Mouse (Mus musculus): ENCODE data around the gene Slc16a14. TPM values are rescaled to one million over a fixed set of nuclear protein-coding genes. Genes with fewer than 3 reads are reported as not detected.
"Not testable (repeated sequence)": the region's sequence is repeated elsewhere in the genome, so short reads cannot be mapped to it uniquely, and the experiment has no call there.

Gene Slc16a14
- 10 to 100 TPM; 12.5 to 12.9 TPM for total RNA-seq (2021)
- long read RNA-seq, experiment 1, partial matches to known transcripts, result 0 of 4 reads
- long read RNA-seq, experiment 1, other reads (novel, unspliced or antisense), result 0 of 4 reads
- long read RNA-seq, experiment 2, partial matches to known transcripts, result 1 of 3 reads
- long read RNA-seq, experiment 2, other reads (novel, unspliced or antisense), result 2 of 3 reads

GRCm38 (mm10) chr1:84934503-84935333 lies at the start of gene Slc16a14:
Slc16a14 (minus strand) TSS chr1:84935134.
- peak within 1 kb of the TSS; percentile 82 for H3K4me3 ChIP-seq
- peak; percentile 29 for TF ChIP-seq CTCF (IDR thresholded peaks at IDR 0.05)
- DNase-seq (ENCODE audit: extremely low spot score in 1 of 2, low spot score in 2 of 2), result peak; percentile 55 to 60
- intact Hi-C loops (cut with DNase I), result loop anchor here (1.0 kb wide), 1 partner anchor 95 kb away; the partner anchor contains the start of gene Fbxo36
- H3K27ac ChIP-seq, result peak within 1 kb of the TSS; percentile 84

DNA sequence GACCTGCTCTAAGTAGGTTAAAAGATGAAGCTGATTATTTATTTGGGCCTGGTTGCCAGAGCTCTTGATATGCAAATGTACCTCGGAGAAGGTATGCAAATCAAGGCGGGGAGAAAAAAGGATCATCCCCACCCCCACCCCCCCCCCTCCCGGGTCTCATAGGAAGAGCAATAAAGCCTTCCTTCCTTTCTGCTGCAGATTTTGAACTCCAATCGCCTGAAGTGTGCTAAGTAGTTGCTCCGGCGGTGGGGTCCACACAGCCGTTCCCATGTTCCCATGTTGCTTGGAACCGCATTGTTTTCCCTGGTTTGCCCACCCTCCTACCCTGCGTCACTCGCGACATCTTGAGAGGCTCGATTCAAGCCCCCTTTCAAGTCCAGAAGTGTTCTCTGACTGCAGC lies 26.8 kb upstream of the Slc16a14 start:
- intact Hi-C loops (cut with DNase I); DNase-seq (ENCODE audit: extremely low spot score in 1 of 2, low spot score in 2 of 2); H3K4me3 ChIP-seq; H3K27ac ChIP-seq: not testable (repeated sequence)

- DNase-seq (ENCODE audit: extremely low spot score in 1 of 2, low spot score in 2 of 2); intact Hi-C loops (cut with DNase I); H3K27ac ChIP-seq; H3K4me3 ChIP-seq: not testable (repeated sequence)
Measured at GRCm38 (mm10) chr1:84957713-84958112, 22.8 kb upstream of the Slc16a14 start.

DNA sequence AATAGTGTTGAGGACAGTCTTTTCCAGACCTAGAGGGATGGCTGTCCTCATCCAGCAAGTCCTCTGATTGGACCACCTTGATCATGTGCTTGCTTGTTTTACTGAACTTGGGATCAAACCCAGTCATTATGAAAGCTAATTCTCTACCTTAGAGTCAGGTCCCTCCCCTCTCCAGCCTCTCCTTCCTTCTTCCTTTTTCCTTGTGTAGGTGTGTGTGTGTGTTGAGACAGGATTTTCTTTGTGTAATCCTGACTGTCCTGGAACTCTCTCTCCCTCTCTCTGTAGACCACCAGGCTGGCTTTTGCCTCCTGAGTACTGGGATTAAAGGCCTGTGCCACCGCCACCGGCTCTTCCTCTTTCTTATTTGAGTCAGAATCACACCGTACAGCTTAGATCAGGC lies 21.8 kb upstream of the Slc16a14 start:
- H3K27ac ChIP-seq; intact Hi-C loops (cut with DNase I); H3K4me3 ChIP-seq; DNase-seq (ENCODE audit: extremely low spot score in 1 of 2, low spot score in 2 of 2): not testable (repeated sequence)

GRCm38 (mm10) chr1:84952456-84953181 lies 17.7 kb upstream of the Slc16a14 start:
- no peak for TF ChIP-seq CTCF (IDR thresholded peaks at IDR 0.05)
- no peak overlapping the region for H3K27ac ChIP-seq
- no peak overlapping the region for H3K4me3 ChIP-seq
- intact Hi-C loops (cut with DNase I), result no loop called here
- DNase-seq (ENCODE audit: extremely low spot score in 1 of 2, low spot score in 2 of 2), result no peak

DNA sequence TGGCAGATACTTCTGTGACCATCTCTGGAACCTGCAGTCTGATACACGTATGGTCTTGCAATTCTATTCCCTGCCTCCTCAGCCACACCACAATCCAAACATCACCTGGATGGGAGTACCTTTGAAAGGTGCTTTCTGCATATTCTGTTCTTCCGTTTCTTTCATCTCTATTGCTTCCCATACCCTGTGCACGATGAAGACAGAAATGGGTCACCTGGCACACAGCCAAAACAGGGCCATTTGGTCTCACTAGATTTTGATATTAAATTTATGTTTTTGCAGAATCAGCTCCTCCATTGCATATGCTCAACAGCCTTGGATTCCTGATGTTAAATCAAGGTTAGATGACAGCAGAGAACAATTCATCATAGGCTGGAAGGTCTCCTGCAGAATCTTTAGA lies 16.6 kb upstream of the Slc16a14 start:
- H3K4me3 ChIP-seq, result no peak overlapping the region
- DNase-seq (ENCODE audit: extremely low spot score in 1 of 2, low spot score in 2 of 2), result no peak
- H3K27ac ChIP-seq, result no peak overlapping the region
- no peak for TF ChIP-seq CTCF (IDR thresholded peaks at IDR 0.05)
- intact Hi-C loops (cut with DNase I), result no loop called here

DNA sequence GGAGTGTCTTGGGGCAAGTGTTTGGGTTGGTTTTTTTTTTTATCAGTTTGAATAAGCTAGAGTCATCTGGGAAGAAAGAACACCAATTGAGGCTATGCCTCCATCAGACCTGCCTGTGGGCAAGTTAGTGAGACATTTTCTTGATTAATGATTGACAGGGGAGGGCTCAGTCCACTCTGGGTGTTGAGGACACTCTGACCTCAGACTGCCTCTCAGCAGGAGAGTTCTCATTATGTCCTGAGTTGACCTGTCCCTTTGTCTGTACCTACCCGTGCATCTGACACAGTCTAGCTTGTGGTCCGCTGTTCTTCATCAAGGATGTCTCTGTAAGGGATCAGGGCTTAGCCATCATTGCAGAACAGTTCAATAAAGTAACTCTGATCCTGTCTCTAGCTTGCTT lies 12.5 kb upstream of the Slc16a14 start:
- intact Hi-C loops (cut with DNase I), result no loop called here
- DNase-seq (ENCODE audit: extremely low spot score in 1 of 2, low spot score in 2 of 2), result peak; percentile 2 to 5
- no peak overlapping the region for H3K27ac ChIP-seq
- no peak overlapping the region for H3K4me3 ChIP-seq
- no peak for TF ChIP-seq CTCF (IDR thresholded peaks at IDR 0.05)

GRCm38 (mm10) chr1:84945950-84946349 lies 11.0 kb upstream of the Slc16a14 start:
- H3K4me3 ChIP-seq, result no peak overlapping the region
- no peak for TF ChIP-seq CTCF (IDR thresholded peaks at IDR 0.05)
- no peak overlapping the region for H3K27ac ChIP-seq
- DNase-seq (ENCODE audit: extremely low spot score in 1 of 2, low spot score in 2 of 2), result no peak
- intact Hi-C loops (cut with DNase I), result no loop called here

- Histone ChIP-seq H3K27ac (no peak overlapping the region), H3K4me3 (no peak overlapping the region)
- intact Hi-C loops (cut with DNase I), result no loop called here
- no peak for TF ChIP-seq CTCF (IDR thresholded peaks at IDR 0.05)
- DNase-seq (ENCODE audit: extremely low spot score in 1 of 2, low spot score in 2 of 2), result no peak
Measured at GRCm38 (mm10) chr1:84943549-84943948, 8.6 kb upstream of the Slc16a14 start.

DNA sequence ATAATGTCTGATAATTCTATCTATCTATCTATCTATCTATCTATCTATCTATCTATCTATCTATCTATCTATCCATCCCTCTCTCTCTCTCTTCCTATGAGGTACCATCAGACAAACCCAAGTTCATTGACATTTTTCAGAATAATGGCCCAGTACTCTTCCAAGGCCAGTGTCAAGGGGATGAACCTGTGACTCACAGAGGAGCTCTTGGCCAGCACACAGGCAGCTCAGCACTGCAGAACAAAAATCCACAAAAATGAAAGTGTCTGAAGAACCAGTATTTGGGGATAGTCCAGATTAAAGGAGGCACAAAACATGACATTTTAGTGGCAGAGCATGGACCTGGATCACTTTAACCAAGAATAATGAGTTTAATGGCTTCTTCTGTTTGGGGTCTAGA lies 7.7 kb upstream of the Slc16a14 start:
- H3K4me3 ChIP-seq, result no peak overlapping the region
- intact Hi-C loops (cut with DNase I), result no loop called here

DNA sequence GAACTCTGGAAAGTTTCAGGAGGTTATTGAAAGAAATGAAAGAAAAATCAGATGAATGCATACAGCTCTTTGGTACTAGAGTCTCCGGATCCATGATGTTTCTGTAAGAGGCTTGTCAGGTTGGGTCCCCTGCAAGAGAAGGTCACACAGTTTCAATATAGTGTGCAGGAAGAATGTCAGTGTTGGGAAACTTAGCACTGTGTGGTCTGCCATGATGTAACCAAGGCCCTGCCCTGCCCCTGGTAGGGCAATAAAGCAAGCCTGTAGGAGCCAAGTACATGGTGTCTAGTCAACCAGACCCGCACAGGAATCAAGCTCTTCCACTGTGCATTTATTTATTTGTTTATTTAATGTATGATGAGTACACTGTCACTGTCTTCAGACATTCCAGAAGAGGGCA lies 5.4 kb upstream of the Slc16a14 start:
- no peak for DNase-seq (ENCODE audit: extremely low spot score in 1 of 2, low spot score in 2 of 2)
- intact Hi-C loops (cut with DNase I), result no loop called here
- no peak for TF ChIP-seq CTCF (IDR thresholded peaks at IDR 0.05)

More for the DNA sequence above, 7.7 kb upstream of the Slc16a14 start:
- no peak for DNase-seq (ENCODE audit: extremely low spot score in 1 of 2, low spot score in 2 of 2)
- no peak for TF ChIP-seq CTCF (IDR thresholded peaks at IDR 0.05)
- H3K27ac ChIP-seq, result no peak overlapping the region

GRCm38 (mm10) chr1:84939466-84939865 lies 4.5 kb upstream of the Slc16a14 start:
- no peak for DNase-seq (ENCODE audit: extremely low spot score in 1 of 2, low spot score in 2 of 2)
- TF ChIP-seq CTCF (IDR thresholded peaks at IDR 0.05), result no peak
- H3K4me3 ChIP-seq, result no peak overlapping the region
- intact Hi-C loops (cut with DNase I), result no loop called here
- no peak overlapping the region for H3K27ac ChIP-seq

More for the DNA sequence above, 5.4 kb upstream of the Slc16a14 start:
- no peak overlapping the region for H3K4me3 ChIP-seq
- no peak overlapping the region for H3K27ac ChIP-seq
